Mouse (Mus musculus) neural tube, embryonic 15.5 days (tissue): ENCODE measurements at regions not wholly inside any gene's neighbourhood (a gene's known extent, or its start where the extent isn't known, plus 50 kb on each side); places are given as distances from the start of the nearest gene placed in this dataset.

Source experiments
- ATAC-seq: fragments of 200-750 bp; cut with Nextera tagmentation; 2 replicates; pipeline ENCODE4 v1.8.0; 2017; ENCODE audit warnings: mild to moderate bottlenecking, moderate TSS enrichment, moderate library complexity; ENCODE audit not compliant: low FRiP score
- H3K27ac ChIP-seq: fragments of 300-500 bp; sonication (generic); replicated peaks from 2 replicates; pipeline ENCODE4 v1.5.1; 2015; ENCODE audit warnings: mild to moderate bottlenecking, inconsistent platforms
- H3K27me3 ChIP-seq: fragments of 300-500 bp; sonication (generic); replicated peaks from 2 replicates; pipeline ENCODE4 v1.6.1; 2015; ENCODE audit warnings: inconsistent platforms
- H3K36me3 ChIP-seq: fragments of 300-500 bp; sonication (generic); 2 replicates; pipeline ENCODE4 v1.6.1; 2015; ENCODE audit warnings: inconsistent platforms
- H3K4me1 ChIP-seq: fragments of 300-500 bp; sonication (generic); 2 replicates; pipeline ENCODE4 v1.6.1; 2015; ENCODE audit warnings: inconsistent platforms
- H3K4me2 ChIP-seq: fragments of 300-500 bp; sonication (generic); 2 replicates; pipeline ENCODE4 v1.6.1; 2015; ENCODE audit warnings: inconsistent platforms, mild to moderate bottlenecking, moderate library complexity
- H3K4me3 ChIP-seq: fragments of 300-500 bp; sonication (generic); replicated peaks from 2 replicates; pipeline ENCODE4 v1.5.1; 2015; ENCODE audit warnings: mild to moderate bottlenecking, inconsistent platforms
- H3K9ac ChIP-seq: fragments of 300-500 bp; sonication (generic); replicated peaks from 2 replicates; pipeline ENCODE4 v1.6.1; 2015; ENCODE audit warnings: mild to moderate bottlenecking, inconsistent platforms
- H3K9me3 ChIP-seq: fragments of 300-500 bp; sonication (generic); replicated peaks from 2 replicates; pipeline ENCODE4 v1.6.1; 2016; ENCODE audit warnings: inconsistent platforms
- WGBS: fragments of 180-500 bp; shearing (Covaris S2); methylation state at CpG from one replicate; pipeline ENCODE4 v1.1.7; 2015; ENCODE audit warnings: mixed read lengths; 5-methylcytosine and 5-hydroxymethylcytosine counted together

GRCm38 (mm10) chr17:79463074-79463694, 108.3 kb upstream of the Cdc42ep3 start:
- Histone ChIP-seq H3K9me3 (no peaks in the 10 kb centered on the region), H3K4me1 (no peaks in the 10 kb centered on the region), H3K9ac (no peak overlapping the region), H3K27ac (no peak overlapping the region), H3K27me3 (no peaks in the 10 kb centered on the region), H3K4me2 (no peak overlapping the region), H3K4me3 (no peak overlapping the region), H3K36me3 (no peaks in the 10 kb centered on the region)
- no peak for ATAC-seq
- 93% methylated on average over 10 of the region's 10 CpGs for WGBS

- Histone ChIP-seq H3K4me2 (no peak overlapping the region), H3K27ac (no peak overlapping the region), H3K9ac (no peak overlapping the region), H3K36me3 (no peaks in the 10 kb centered on the region), H3K9me3 (no peaks in the 10 kb centered on the region), H3K4me1 (no peaks in the 10 kb centered on the region), H3K4me3 (no peak overlapping the region), H3K27me3 (no peaks in the 10 kb centered on the region)
- ATAC-seq, result no peak
- WGBS, result 92% methylated on average over 9 of the region's 9 CpGs
Observed at GRCm38 (mm10) chr17:79465666-79466065, 110.8 kb upstream of the Cdc42ep3 start.

- H3K27me3 ChIP-seq, result no peaks in the 10 kb centered on the region
- no peak overlapping the region for H3K4me3 ChIP-seq
- 79% methylated on average over 2 of the region's 2 CpGs for WGBS
- H3K9ac ChIP-seq, result no peak overlapping the region
- ATAC-seq, result no peak
- H3K9me3 ChIP-seq, result no peaks in the 10 kb centered on the region
- H3K27ac ChIP-seq, result no peak overlapping the region
- H3K4me1 ChIP-seq, result peaks cover 3% of the 10 kb centered on the region; the same call in 1 of the 2 replicates
- H3K36me3 ChIP-seq, result no peaks in the 10 kb centered on the region
- no peak overlapping the region for H3K4me2 ChIP-seq
Observed at GRCm38 (mm10) chr17:79471639-79472038, 116.7 kb upstream of the Cdc42ep3 start.

- H3K27ac ChIP-seq, result no peak overlapping the region
- 58% methylated on average over 10 of the region's 10 CpGs for WGBS
- H3K4me2 ChIP-seq, result no peak overlapping the region
- H3K4me1 ChIP-seq, result peaks cover 3% of the 10 kb centered on the region; the same call in 1 of the 2 replicates
- no peaks in the 10 kb centered on the region for H3K36me3 ChIP-seq
- no peak overlapping the region for H3K4me3 ChIP-seq
- no peak overlapping the region for H3K9ac ChIP-seq
- no peaks in the 10 kb centered on the region for H3K27me3 ChIP-seq
- ATAC-seq, result no peak
- no peaks in the 10 kb centered on the region for H3K9me3 ChIP-seq
Observed at GRCm38 (mm10) chr17:79472106-79472995, 117.5 kb upstream of the Cdc42ep3 start.

GRCm38 (mm10) chr17:79476671-79477070, 121.8 kb upstream of the Cdc42ep3 start:
- WGBS, result 80% methylated on average over 8 of the region's 8 CpGs
- H3K9me3 ChIP-seq, result no peaks in the 10 kb centered on the region
- H3K9ac ChIP-seq, result no peak overlapping the region
- no peaks in the 10 kb centered on the region for H3K27me3 ChIP-seq
- H3K36me3 ChIP-seq, result no peaks in the 10 kb centered on the region
- no peak overlapping the region for H3K27ac ChIP-seq
- H3K4me2 ChIP-seq, result no peak overlapping the region
- H3K4me3 ChIP-seq, result no peak overlapping the region
- ATAC-seq, result no peak
- H3K4me1 ChIP-seq, result peaks cover 3% of the 10 kb centered on the region; the same call in 1 of the 2 replicates

- Histone ChIP-seq H3K4me3 (no peak overlapping the region), H3K36me3 (no peaks in the 10 kb centered on the region), H3K27ac (no peak overlapping the region), H3K4me1 (no peaks in the 10 kb centered on the region), H3K9me3 (no peaks in the 10 kb centered on the region), H3K27me3 (no peaks in the 10 kb centered on the region), H3K9ac (no peak overlapping the region), H3K4me2 (no peak overlapping the region)
- 78% methylated on average over 6 of the region's 6 CpGs for WGBS
- no peak for ATAC-seq
Observed at GRCm38 (mm10) chr17:79481112-79481738, 126.3 kb upstream of the Cdc42ep3 start.

- Histone ChIP-seq H3K27ac (no peak overlapping the region), H3K9ac (no peak overlapping the region), H3K9me3 (no peaks in the 10 kb centered on the region), H3K27me3 (no peaks in the 10 kb centered on the region), H3K4me1 (no peaks in the 10 kb centered on the region), H3K4me2 (no peak overlapping the region), H3K36me3 (no peaks in the 10 kb centered on the region), H3K4me3 (no peak overlapping the region)
- WGBS, result 77% methylated on average over 4 of the region's 4 CpGs
- no peak for ATAC-seq
Observed at GRCm38 (mm10) chr17:79481936-79482335, 127.0 kb upstream of the Cdc42ep3 start.

- 83% methylated on average over 5 of the region's 5 CpGs for WGBS
Observed at GRCm38 (mm10) chr17:79485239-79485638, 126.4 kb upstream of the Rmdn2 start.

GRCm38 (mm10) chr17:79489306-79489705, 122.4 kb upstream of the Rmdn2 start:
- Histone ChIP-seq H3K27ac (no peak overlapping the region), H3K4me2 (no peak overlapping the region), H3K4me1 (no peaks in the 10 kb centered on the region), H3K9me3 (no peaks in the 10 kb centered on the region), H3K9ac (no peak overlapping the region), H3K36me3 (no peaks in the 10 kb centered on the region), H3K27me3 (no peaks in the 10 kb centered on the region), H3K4me3 (no peak overlapping the region)
- WGBS, result 83% methylated on average over 6 of the region's 6 CpGs
- no peak for ATAC-seq

More at GRCm38 (mm10) chr17:79485239-79485638, 126.4 kb upstream of the Rmdn2 start:
- no peak overlapping the region for H3K4me2 ChIP-seq
- no peak overlapping the region for H3K9ac ChIP-seq
- no peaks in the 10 kb centered on the region for H3K27me3 ChIP-seq
- H3K27ac ChIP-seq, result no peak overlapping the region
- no peaks in the 10 kb centered on the region for H3K36me3 ChIP-seq
- H3K4me3 ChIP-seq, result no peak overlapping the region
- H3K9me3 ChIP-seq, result no peaks in the 10 kb centered on the region
- ATAC-seq, result no peak
- H3K4me1 ChIP-seq, result no peaks in the 10 kb centered on the region

- H3K4me2 ChIP-seq, result no peak overlapping the region
- no peaks in the 10 kb centered on the region for H3K9me3 ChIP-seq
- H3K27me3 ChIP-seq, result no peaks in the 10 kb centered on the region
- no peak overlapping the region for H3K4me3 ChIP-seq
- no peaks in the 10 kb centered on the region for H3K36me3 ChIP-seq
- H3K9ac ChIP-seq, result no peak overlapping the region
- H3K27ac ChIP-seq, result no peak overlapping the region
- H3K4me1 ChIP-seq, result no peaks in the 10 kb centered on the region
- ATAC-seq, result no peak
- 83% methylated on average over 4 of the region's 4 CpGs for WGBS
Observed at GRCm38 (mm10) chr17:79497629-79498028, 114.0 kb upstream of the Rmdn2 start.

GRCm38 (mm10) chr17:79498321-79498720, 113.3 kb upstream of the Rmdn2 start:
- no peak overlapping the region for H3K27ac ChIP-seq
- H3K4me3 ChIP-seq, result no peak overlapping the region
- H3K9me3 ChIP-seq, result no peaks in the 10 kb centered on the region
- no peak overlapping the region for H3K9ac ChIP-seq
- ATAC-seq, result no peak
- H3K27me3 ChIP-seq, result no peaks in the 10 kb centered on the region
- no peak overlapping the region for H3K4me2 ChIP-seq
- H3K36me3 ChIP-seq, result no peaks in the 10 kb centered on the region
- 92% methylated on average over 9 of the region's 9 CpGs for WGBS
- H3K4me1 ChIP-seq, result no peaks in the 10 kb centered on the region
